Comparison of ENCODE assay signal across 9 mouse cellular contexts in the genomic region with DNA sequence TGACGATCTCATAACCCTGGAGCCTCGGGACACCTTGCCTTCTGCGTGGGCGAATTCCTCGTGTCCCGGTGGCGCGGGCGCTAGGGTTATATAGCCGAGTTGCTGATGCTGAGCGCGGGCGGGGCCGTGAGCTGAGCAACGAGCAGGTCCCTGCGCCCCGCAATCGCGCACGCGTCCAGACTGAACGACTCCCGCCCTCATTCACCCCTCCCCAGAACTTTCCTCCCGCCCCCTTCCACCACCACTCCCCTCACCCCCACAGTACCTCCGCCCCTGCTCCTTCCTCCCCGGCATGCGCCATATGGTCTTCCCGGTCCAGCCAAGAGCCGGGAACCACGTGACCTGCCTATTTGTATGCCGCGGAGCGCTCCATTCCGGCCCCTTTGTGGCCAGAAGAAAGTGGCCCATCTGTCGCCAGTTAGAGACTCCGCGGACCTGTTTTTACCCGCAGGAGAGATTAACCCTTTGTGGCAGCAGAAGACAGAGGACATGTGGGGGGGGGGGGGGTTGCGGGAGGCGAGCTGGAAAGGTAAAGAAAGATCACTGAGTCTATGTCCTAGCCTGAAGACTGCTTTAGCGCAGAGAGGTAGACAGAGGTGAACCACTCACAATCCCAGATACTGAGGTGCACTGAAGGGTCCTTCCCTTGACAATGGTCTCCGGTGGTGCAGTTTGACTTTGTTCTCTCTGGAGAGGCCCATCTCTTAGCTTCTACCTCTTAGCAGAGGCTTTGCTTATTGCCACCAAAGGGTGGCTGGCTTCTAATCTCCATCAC. TPM values are rescaled to one million over a fixed set of nuclear protein-coding genes. Genes with fewer than 3 reads are reported as not detected.
DNase-seq lines count a peak whose midpoint lies in the region; ATAC-seq lines count a peak whose summit lies in the region.
"Had no signal": no experiment of that assay in that cellular context is flagged by ENCODE, and none has a peak within 500 bp of the region (broad histone marks: within the 10 kb centered on the region; RNA-seq: fewer than 3 reads in every experiment).

Gene Neurod1, minus strand, starts transcription at position 177 of the 775 bp plus-strand sequence.
Gene Cerkl, minus strand, starts transcription at position 211 of the 775 bp plus-strand sequence.

- H3K9ac ChIP-seq in heart, embryonic 12.5 days, result no peak within 1 kb of the TSS
- H3K9ac ChIP-seq in neural tube, embryonic 15.5 days (replicated peaks), result peak within 1 kb of the TSS; percentile 21; the same call in 1 of the 2 replicates

- H3K27ac ChIP-seq in heart, embryonic 12.5 days (ENCODE audit: poor library complexity, severe bottlenecking), result no peak within 1 kb of the TSS
- no peak within 1 kb of the TSS for H3K27ac ChIP-seq in limb, embryonic 10.5 days
- H3K27ac ChIP-seq in neural tube, embryonic 15.5 days (replicated peaks), result 0 out of 2 replicates have a peak within 1 kb of the TSS, but pooled peaks have one; percentile 48

- peaks cover 13% of the 10 kb centered on the region for H3K4me1 ChIP-seq in heart, embryonic 12.5 days (replicated peaks)
- peaks cover 36% of the 10 kb centered on the region for H3K4me1 ChIP-seq in limb, embryonic 10.5 days
- H3K4me1 ChIP-seq in neural tube, embryonic 15.5 days, result peaks cover 47% of the 10 kb centered on the region

- no peak for DNase-seq in heart, adult 8-10 months (ENCODE audit: low spot score)
- DNase-seq in cerebellum, adult 9-11 months, result peak; percentile 99
- peak; percentile 39 to 48 for DNase-seq in frontal cortex, postnatal 10 days (ENCODE audit: low spot score in 2 of 2)
- DNase-seq in limb, embryonic 10.5 days (ENCODE audit: low spot score), result peak; percentile 84
- no peak for DNase-seq in ovary, postnatal 10 days (ENCODE audit: low spot score)
- no peak for DNase-seq in ovary, postnatal 14 days (ENCODE audit: low spot score)

- peaks cover 65% of the 10 kb centered on the region for H3K27me3 ChIP-seq in heart, embryonic 12.5 days (replicated peaks)
- peaks cover 92% of the 10 kb centered on the region for H3K27me3 ChIP-seq in limb, embryonic 10.5 days (ENCODE audit: low read depth, poor library complexity, severe bottlenecking)
- peaks cover 56% of the 10 kb centered on the region for H3K27me3 ChIP-seq in neural tube, embryonic 15.5 days (replicated peaks)

- WGBS in heart, embryonic 12.5 days, result 1% methylated on average over 41 of the region's 42 CpGs
- WGBS in limb, embryonic 10.5 days, result 1% methylated on average over 42 of the region's 42 CpGs
- WGBS in neural tube, embryonic 15.5 days, result under 1% methylated on average over 39 of the region's 42 CpGs

- peak within 1 kb of the TSS; percentile 45 for H3K4me3 ChIP-seq in heart, embryonic 12.5 days
- peak within 1 kb of the TSS; percentile 48 for H3K4me3 ChIP-seq in limb, embryonic 10.5 days
- peak within 1 kb of the TSS; percentile 43 for H3K4me3 ChIP-seq in neural tube, embryonic 15.5 days (replicated peaks)

- H3K9me3 ChIP-seq in heart, embryonic 12.5 days (replicated peaks), result no peaks in the 10 kb centered on the region
- H3K9me3 ChIP-seq in limb, embryonic 10.5 days (replicated peaks), result no peaks in the 10 kb centered on the region
- H3K9me3 ChIP-seq in neural tube, embryonic 15.5 days (replicated peaks), result no peaks in the 10 kb centered on the region

- H3K4me2 ChIP-seq in heart, embryonic 12.5 days, result peak within 1 kb of the TSS; percentile 74
- peak within 1 kb of the TSS; percentile 75 for H3K4me2 ChIP-seq in neural tube, embryonic 15.5 days

- H3K36me3 ChIP-seq in heart, embryonic 12.5 days, result no peaks in the 10 kb centered on the region
- no peaks in the 10 kb centered on the region for H3K36me3 ChIP-seq in limb, embryonic 10.5 days
- no peaks in the 10 kb centered on the region for H3K36me3 ChIP-seq in neural tube, embryonic 15.5 days

- peak; percentile 36; the same call in 1 of the 2 replicates for ATAC-seq in heart, embryonic 12.5 days (ENCODE audit: insufficient number of reproducible peaks, low FRiP score)
- ATAC-seq in neural tube, embryonic 15.5 days (ENCODE audit: low FRiP score), result peak; percentile 88

RNA-seq across cellular contexts. Expression of gene Neurod1, which starts in this region (rescaled TPM):
- not detected in 2 replicates for polyA plus RNA-seq in heart, embryonic 12.5 days (2016; fragmentation: Nextera tagmentation; extraction: Ambion mirVana)
- not detected for total RNA-seq in heart, adult 8-10 months (2022)
- 0.06 TPM in 1 of 2 replicates, not detected in the other for polyA plus RNA-seq in limb, embryonic 10.5 days (2016; fragmentation: Nextera tagmentation; extraction: Ambion mirVana)
- polyA plus RNA-seq in neural tube, embryonic 15.5 days (2015; fragmentation: Nextera tagmentation; extraction: Ambion mirVana), result 11.0 and 16.9 TPM in 2 replicates
- polyA plus RNA-seq: C2C12 had no signal

RNA-seq across cellular contexts. Expression of gene Cerkl, which starts in this region (rescaled TPM):
- polyA plus RNA-seq in heart, embryonic 12.5 days (2016; fragmentation: Nextera tagmentation; extraction: Ambion mirVana), result 0.89 TPM in 1 of 2 replicates, not detected in the other
- total RNA-seq in heart, adult 8-10 months (2022), result 1 to 10 TPM in 2 of 4 experiments, under 1 TPM in 2; 0.27 to 1.9 (median 1.2) TPM
- polyA plus RNA-seq in limb, embryonic 10.5 days (2016; fragmentation: Nextera tagmentation; extraction: Ambion mirVana), result 0.19 and 0.89 TPM in 2 replicates
- 0.69 and 2.0 TPM in 2 replicates for polyA plus RNA-seq in neural tube, embryonic 15.5 days (2015; fragmentation: Nextera tagmentation; extraction: Ambion mirVana)
- polyA plus RNA-seq: C2C12 had no signal

Comparison
In these comparisons a context has a peak if more than half of its experiments do, and no peak if none do; other contexts are left out.
1. RNA of gene Neurod1 (polyA plus RNA-seq): 11.0 to 16.9 TPM in neural tube, embryonic 15.5 days; not detected in heart, embryonic 12.5 days and 0.06 TPM in limb, embryonic 10.5 days; every median in the first group is over 10 times any median in the second.
2. Peak in ATAC-seq, H3K4me3 ChIP-seq and H3K4me2 ChIP-seq in heart, embryonic 12.5 days; RNA of the genes that start here not detected or under 1 TPM.
3. Peak in DNase-seq and H3K4me3 ChIP-seq in limb, embryonic 10.5 days; RNA of the genes that start here not detected or under 1 TPM.
4. DNase-seq: peak in cerebellum, adult 9-11 months (single experiment) and frontal cortex, postnatal 10 days (2 of 2); none in heart, adult 8-10 months (single experiment), ovary, postnatal 10 days (single experiment) and ovary, postnatal 14 days (single experiment).
5. Peak in every context shown above with its lines, with median percentiles within 50 percentile points of each other: H3K4me3 ChIP-seq.